Mouse (Mus musculus): ENCODE data around the gene Clec14a. TPM values are rescaled to one million over a fixed set of nuclear protein-coding genes. Genes with fewer than 3 reads are reported as not detected.

Clec14a gene
- polyA plus RNA-seq, 1 experiment from 2014 or later: 6.3 TPM

DNA sequence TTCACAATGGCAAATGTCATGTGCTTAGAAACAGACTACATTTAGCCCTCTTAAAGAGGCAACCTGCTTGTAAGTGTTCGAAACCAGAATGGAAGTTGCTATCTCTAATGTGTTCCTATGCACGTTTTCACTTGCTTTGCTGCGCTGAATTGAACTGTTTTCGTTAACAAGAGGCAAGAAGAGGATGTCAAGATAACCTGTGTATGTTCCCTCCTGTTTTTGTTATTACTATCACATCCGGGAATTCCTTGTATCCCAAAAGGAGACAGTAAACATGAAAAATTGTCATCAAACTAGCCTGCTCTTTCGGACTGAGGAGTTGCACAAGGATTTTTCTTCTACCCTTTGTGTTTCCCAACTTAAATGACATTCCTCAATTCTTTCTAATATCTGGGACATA is 1.4 kb upstream of the Clec14a start:
- no peaks in the 10 kb centered on the region for H3K4me1 ChIP-seq (replicated peaks; ENCODE audit: control insufficient read depth, insufficient read depth, low read length)
- no peaks in the 10 kb centered on the region for H3K36me3 ChIP-seq (ENCODE audit: control insufficient read depth, insufficient read depth)
- H3K27ac ChIP-seq (ENCODE audit: low read depth, low read length): no peak overlapping the region
- no peak overlapping the region for H3K4me2 ChIP-seq (replicated peaks; ENCODE audit: low read depth)
- no peak overlapping the region for H3K4me3 ChIP-seq (ENCODE audit: low read depth, low read length)
- no peaks in the 10 kb centered on the region for H3K9me3 ChIP-seq (ENCODE audit: control insufficient read depth)
- no peak overlapping the region for H3K9ac ChIP-seq (ENCODE audit: low read depth, low read length)
- ATAC-seq: no peak
- TF ChIP-seq CTCF (IDR thresholded peaks at IDR 0.05; ENCODE audit: low read depth): no peak
- 74% methylated on average over 6 of the region's 6 CpGs for WGBS
- 0 out of 2 replicates have a peak, but pooled peaks cover 3% of the 10 kb centered on the region for H3K27me3 ChIP-seq (replicated peaks; ENCODE audit: control insufficient read depth, insufficient read depth, low read length)

DNA sequence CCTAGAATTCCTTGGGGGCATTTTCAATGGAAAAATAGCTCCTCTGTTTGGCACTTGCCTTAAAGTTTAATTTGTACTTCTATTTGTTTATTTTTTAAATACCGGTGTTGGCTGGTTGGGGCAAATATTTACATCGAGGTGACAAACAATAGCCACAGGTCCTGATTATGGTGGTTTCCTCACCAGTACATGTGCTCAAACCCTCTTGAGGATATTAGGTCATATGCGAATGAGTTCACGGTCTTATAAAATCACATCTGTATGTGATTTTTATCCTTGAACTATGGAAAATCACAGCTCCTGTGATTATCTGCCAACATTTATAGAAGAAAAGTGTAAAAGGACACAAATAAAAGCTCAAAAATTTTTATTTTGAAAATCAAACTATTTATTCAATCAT is 415 bp upstream of the Clec14a start:
- 67% methylated on average over 4 of the region's 4 CpGs for WGBS

DNA sequence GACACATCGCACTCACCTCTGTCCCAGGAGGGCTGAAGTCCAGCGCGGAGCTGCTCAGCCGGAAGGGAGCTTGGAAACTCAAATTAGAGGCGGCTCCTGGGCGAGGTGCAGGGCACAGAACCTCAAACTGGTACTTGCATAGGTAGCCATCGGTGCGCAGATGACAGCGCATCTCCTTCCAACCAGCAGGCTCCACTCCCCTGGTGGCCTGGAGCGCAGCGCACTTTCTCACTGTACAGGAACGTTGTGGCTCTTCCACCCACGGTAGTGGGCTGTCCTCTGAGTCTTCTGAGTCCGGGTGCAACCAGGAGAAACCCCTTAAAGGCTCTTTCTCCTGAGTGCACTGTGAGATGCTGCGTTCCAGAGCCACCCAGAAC is 916 bp downstream of the Clec14a start:
- no peaks in the 10 kb centered on the region for H3K4me1 ChIP-seq (replicated peaks; ENCODE audit: control insufficient read depth, insufficient read depth, low read length)
- H3K36me3 ChIP-seq (ENCODE audit: control insufficient read depth, insufficient read depth): no peaks in the 10 kb centered on the region
- peak overlapping the region; percentile 66 for H3K27ac ChIP-seq (ENCODE audit: low read depth, low read length)
- peak; percentile 28; the same call in 1 of the 2 replicates for ATAC-seq
- 0 out of 2 replicates have a peak, but pooled peaks cover 3% of the 10 kb centered on the region for H3K27me3 ChIP-seq (replicated peaks; ENCODE audit: control insufficient read depth, insufficient read depth, low read length)
- TF ChIP-seq CTCF (IDR thresholded peaks at IDR 0.05; ENCODE audit: low read depth): 0 out of 2 replicates have a peak, but pooled peaks have one; percentile 21
- H3K4me2 ChIP-seq (replicated peaks; ENCODE audit: low read depth): peak overlapping the region; percentile 76
- H3K9ac ChIP-seq (ENCODE audit: low read depth, low read length): peak overlapping the region; percentile 40
- H3K9me3 ChIP-seq (ENCODE audit: control insufficient read depth): no peaks in the 10 kb centered on the region
- 6% methylated on average over 15 of the region's 15 CpGs for WGBS
- H3K4me3 ChIP-seq (ENCODE audit: low read depth, low read length): peak overlapping the region; percentile 37

More for the DNA sequence above, 415 bp upstream of the Clec14a start:
- Histone ChIP-seq H3K27me3 (replicated peaks; ENCODE audit: control insufficient read depth, insufficient read depth, low read length) (0 out of 2 replicates have a peak, but pooled peaks cover 3% of the 10 kb centered on the region), H3K36me3 (ENCODE audit: control insufficient read depth, insufficient read depth) (no peaks in the 10 kb centered on the region), H3K9ac (ENCODE audit: low read depth, low read length) (no peak overlapping the region), H3K27ac (ENCODE audit: low read depth, low read length) (no peak overlapping the region), H3K4me2 (replicated peaks; ENCODE audit: low read depth) (no peak overlapping the region), H3K4me3 (ENCODE audit: low read depth, low read length) (no peak overlapping the region), H3K4me1 (replicated peaks; ENCODE audit: control insufficient read depth, insufficient read depth, low read length) (no peaks in the 10 kb centered on the region), H3K9me3 (ENCODE audit: control insufficient read depth) (no peaks in the 10 kb centered on the region)
- no peak for TF ChIP-seq CTCF (IDR thresholded peaks at IDR 0.05; ENCODE audit: low read depth)
- ATAC-seq: no peak

DNA sequence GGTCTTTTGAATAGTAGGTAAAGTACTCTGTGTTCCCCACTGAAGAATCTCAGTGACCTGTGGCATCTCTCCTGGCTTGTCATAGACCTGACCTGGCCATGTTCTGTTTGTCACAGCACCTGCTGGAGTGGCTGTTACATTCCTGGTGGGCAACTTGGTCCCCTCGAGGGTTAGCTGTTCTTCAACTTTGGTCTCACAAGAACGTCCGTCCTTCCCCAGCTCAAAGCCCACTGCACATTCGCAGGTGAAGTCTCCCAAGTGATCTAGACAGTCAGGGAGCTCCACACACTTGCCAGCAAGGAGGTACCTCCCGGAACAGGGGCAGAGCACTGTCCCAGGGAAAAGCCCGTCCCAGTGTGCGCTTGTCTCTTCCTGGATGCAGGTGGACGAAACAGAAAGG is 1.3 kb downstream of the Clec14a start:
- Histone ChIP-seq H3K27me3 (replicated peaks; ENCODE audit: control insufficient read depth, insufficient read depth, low read length) (0 out of 2 replicates have a peak, but pooled peaks cover 3% of the 10 kb centered on the region), H3K27ac (ENCODE audit: low read depth, low read length) (peak overlapping the region; percentile 66; the same call in 1 of the 2 replicates), H3K4me2 (replicated peaks; ENCODE audit: low read depth) (peak overlapping the region; percentile 76), H3K4me3 (ENCODE audit: low read depth, low read length) (peak overlapping the region; percentile 37), H3K36me3 (ENCODE audit: control insufficient read depth, insufficient read depth) (no peaks in the 10 kb centered on the region), H3K4me1 (replicated peaks; ENCODE audit: control insufficient read depth, insufficient read depth, low read length) (no peaks in the 10 kb centered on the region), H3K9me3 (ENCODE audit: control insufficient read depth) (no peaks in the 10 kb centered on the region), H3K9ac (ENCODE audit: low read depth, low read length) (peak overlapping the region; percentile 40; the same call in 1 of the 2 replicates)
- WGBS: 33% methylated on average over 8 of the region's 8 CpGs
- TF ChIP-seq CTCF (IDR thresholded peaks at IDR 0.05; ENCODE audit: low read depth): no peak
- no peak for ATAC-seq

DNA sequence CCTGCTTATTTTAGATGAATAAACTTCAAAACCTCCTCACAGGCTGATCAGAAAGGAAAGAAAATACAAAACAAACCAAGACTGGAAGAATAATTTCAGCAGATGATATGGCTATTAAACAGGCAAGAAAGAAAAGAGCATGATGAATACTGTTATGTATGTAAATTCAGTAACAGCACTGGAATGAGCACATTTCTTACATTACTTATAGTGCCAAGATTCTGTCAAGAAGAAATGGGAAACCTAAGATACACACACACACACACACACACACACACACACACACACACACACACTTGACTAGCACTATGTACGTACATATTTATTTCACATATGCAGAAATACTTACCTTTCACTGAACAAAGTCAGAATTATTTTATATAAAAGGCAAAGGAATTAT is 17.2 kb downstream of the Clec14a start:
- Histone ChIP-seq H3K4me1 (replicated peaks; ENCODE audit: control insufficient read depth, insufficient read depth, low read length) (no peaks in the 10 kb centered on the region), H3K36me3 (ENCODE audit: control insufficient read depth, insufficient read depth) (no peaks in the 10 kb centered on the region), H3K4me2 (replicated peaks; ENCODE audit: low read depth) (no peak overlapping the region), H3K27me3 (replicated peaks; ENCODE audit: control insufficient read depth, insufficient read depth, low read length) (no peaks in the 10 kb centered on the region), H3K4me3 (ENCODE audit: low read depth, low read length) (no peak overlapping the region), H3K9me3 (ENCODE audit: control insufficient read depth) (no peaks in the 10 kb centered on the region), H3K9ac (ENCODE audit: low read depth, low read length) (no peak overlapping the region), H3K27ac (ENCODE audit: low read depth, low read length) (no peak overlapping the region)
- whole genome bisulfite sequencing: 68% methylated on average over 1 of the region's 1 CpGs
- no peak for ATAC-seq
- no peak for TF ChIP-seq CTCF (IDR thresholded peaks at IDR 0.05; ENCODE audit: low read depth)

DNA sequence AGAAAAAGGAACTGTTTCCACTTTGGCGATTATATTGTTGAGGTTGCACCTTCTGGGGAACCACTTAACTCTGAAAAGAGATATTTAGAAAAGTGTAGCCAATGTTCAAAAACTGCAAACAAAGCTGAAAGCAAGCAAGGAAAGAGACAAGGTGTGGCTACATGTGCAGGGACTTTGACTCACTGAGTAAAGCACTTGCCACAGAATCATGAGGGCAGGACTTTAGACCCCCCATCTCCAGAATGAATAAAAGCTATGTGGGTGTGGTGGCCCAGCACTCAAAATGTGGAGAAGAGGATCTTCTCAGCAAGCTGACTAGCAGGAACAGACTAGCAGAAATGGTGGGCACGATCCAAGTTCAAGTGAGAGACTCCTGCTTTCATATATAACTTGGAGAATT is 36.6 kb downstream of the Clec14a start:
- no peaks in the 10 kb centered on the region for H3K9me3 ChIP-seq (ENCODE audit: control insufficient read depth)
- no peaks in the 10 kb centered on the region for H3K4me1 ChIP-seq (replicated peaks; ENCODE audit: control insufficient read depth, insufficient read depth, low read length)
- no peak overlapping the region for H3K4me3 ChIP-seq (ENCODE audit: low read depth, low read length)
- no peaks in the 10 kb centered on the region for H3K36me3 ChIP-seq (ENCODE audit: control insufficient read depth, insufficient read depth)
- H3K4me2 ChIP-seq (replicated peaks; ENCODE audit: low read depth): no peak overlapping the region
- TF ChIP-seq CTCF (IDR thresholded peaks at IDR 0.05; ENCODE audit: low read depth): no peak
- H3K27ac ChIP-seq (ENCODE audit: low read depth, low read length): no peak overlapping the region
- no peaks in the 10 kb centered on the region for H3K27me3 ChIP-seq (replicated peaks; ENCODE audit: control insufficient read depth, insufficient read depth, low read length)
- no peak overlapping the region for H3K9ac ChIP-seq (ENCODE audit: low read depth, low read length)
- WGBS: 61% methylated on average over 2 of the region's 2 CpGs
- ATAC-seq: peak; percentile 75; the same call in 1 of the 2 replicates

DNA sequence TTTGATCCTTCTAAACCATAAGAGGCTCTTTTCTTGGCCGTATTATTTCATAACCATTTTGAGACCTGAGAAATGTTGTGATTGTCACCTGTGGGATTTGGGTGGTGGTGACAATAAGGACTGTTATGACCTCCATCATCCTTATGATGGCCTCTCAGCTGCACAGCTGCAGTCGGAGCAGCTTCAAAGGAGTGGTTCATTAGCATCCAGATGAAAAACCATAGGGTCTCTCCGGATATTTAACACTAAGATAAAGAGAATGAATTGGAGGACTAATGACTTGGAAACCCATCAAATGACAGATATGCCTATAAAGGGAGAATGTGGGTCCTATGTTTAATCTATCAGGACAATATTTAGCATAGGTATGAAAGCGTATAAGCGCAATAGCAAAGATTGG is 43.4 kb downstream of the Clec14a start:
- H3K4me1 ChIP-seq (replicated peaks; ENCODE audit: control insufficient read depth, insufficient read depth, low read length): no peaks in the 10 kb centered on the region
- H3K4me2 ChIP-seq (replicated peaks; ENCODE audit: low read depth): no peak overlapping the region
- no peak for ATAC-seq
- H3K4me3 ChIP-seq (ENCODE audit: low read depth, low read length): no peak overlapping the region
- WGBS: 87% methylated on average over 5 of the region's 5 CpGs
- no peak overlapping the region for H3K9ac ChIP-seq (ENCODE audit: low read depth, low read length)
- no peaks in the 10 kb centered on the region for H3K36me3 ChIP-seq (ENCODE audit: control insufficient read depth, insufficient read depth)
- no peaks in the 10 kb centered on the region for H3K27me3 ChIP-seq (replicated peaks; ENCODE audit: control insufficient read depth, insufficient read depth, low read length)
- H3K27ac ChIP-seq (ENCODE audit: low read depth, low read length): no peak overlapping the region
- no peaks in the 10 kb centered on the region for H3K9me3 ChIP-seq (ENCODE audit: control insufficient read depth)
- TF ChIP-seq CTCF (IDR thresholded peaks at IDR 0.05; ENCODE audit: low read depth): no peak
